In genomic region chr7:98390486-98390885, GRCm38 (mm10) we compare ENCODE assay signal across 25 mouse cellular contexts. TPM values are rescaled to one million over a fixed set of nuclear protein-coding genes. Genes with fewer than 3 reads are reported as not detected.
A peak's percentile ranks its signal among the peaks of the same experiment; 100 is the strongest.
DNase-seq lines count a peak whose midpoint lies in the region; ATAC-seq and TF ChIP-seq lines count a peak whose summit lies in the region.
"Had no signal": no experiment of that assay in that cellular context is flagged by ENCODE, and none has a peak within 500 bp of the region (broad histone marks: within the 10 kb centered on the region; RNA-seq: fewer than 3 reads in every experiment).

No protein-coding gene starts in this region.

- no peak for TF ChIP-seq CTCF in lung, postnatal 0 days (IDR thresholded peaks at IDR 0.05)
- TF ChIP-seq CTCF in intestine, postnatal 0 days (IDR thresholded peaks at IDR 0.05; ENCODE audit: low read depth) = no peak

- no peaks in the 10 kb centered on the region for H3K36me3 ChIP-seq in lung, postnatal 0 days (ENCODE audit: insufficient read depth, low read length)
- H3K36me3 ChIP-seq in intestine, postnatal 0 days (ENCODE audit: control insufficient read depth, insufficient read depth) = no peaks in the 10 kb centered on the region
- H3K36me3 ChIP-seq: heart, embryonic 15.5 days; hindbrain, embryonic 10.5 days; midbrain, embryonic 10.5 days had no signal

- no peak overlapping the region for H3K4me3 ChIP-seq in lung, postnatal 0 days (ENCODE audit: low read depth, low read length)
- H3K4me3 ChIP-seq in intestine, postnatal 0 days (ENCODE audit: low read depth, low read length) = no peak overlapping the region
- H3K4me3 ChIP-seq: forebrain, embryonic 13.5 days; heart, embryonic 15.5 days; hindbrain, embryonic 10.5 days; midbrain, embryonic 10.5 days had no signal

- 56% methylated on average over 2 of the region's 2 CpGs for WGBS in lung, postnatal 0 days
- 74% methylated on average over 2 of the region's 2 CpGs for WGBS in intestine, postnatal 0 days

- DNase-seq in gastrocnemius, adult 18-20 months (ENCODE audit: low spot score) = peak; percentile 62
- no peak for DNase-seq in gastrocnemius, postnatal 10 days
- DNase-seq in lung, postnatal 0 days (ENCODE audit: low spot score) = peak; percentile 13
- DNase-seq in lung, postnatal 14 days = no peak
- DNase-seq in NIH3T3 (ENCODE audit: low read depth) = peak; percentile 87
- DNase-seq in gastrocnemius, postnatal 25 days = peak; percentile 33
- DNase-seq: cerebellum, adult 11-12 months; cerebellum, postnatal 25 days; kidney, adult 11 months; liver; lung, adult 18-20 months; right cerebral cortex, postnatal 25 days; thymus, postnatal 14 days had no signal

- no peaks in the 10 kb centered on the region for H3K9me3 ChIP-seq in lung, postnatal 0 days (ENCODE audit: low read length)
- no peaks in the 10 kb centered on the region for H3K9me3 ChIP-seq in intestine, postnatal 0 days (ENCODE audit: control insufficient read depth)
- H3K9me3 ChIP-seq: forebrain, embryonic 13.5 days; heart, embryonic 15.5 days; hindbrain, embryonic 10.5 days had no signal

- H3K9ac ChIP-seq in lung, postnatal 0 days (replicated peaks; ENCODE audit: low read depth) = no peak overlapping the region
- H3K9ac ChIP-seq in intestine, postnatal 0 days (ENCODE audit: low read depth, low read length) = no peak overlapping the region
- H3K9ac ChIP-seq: forebrain, embryonic 13.5 days; heart, embryonic 15.5 days had no signal

- no peaks in the 10 kb centered on the region for H3K27me3 ChIP-seq in lung, postnatal 0 days (replicated peaks; ENCODE audit: insufficient read depth, low read length)
- H3K27me3 ChIP-seq in intestine, postnatal 0 days (replicated peaks; ENCODE audit: control insufficient read depth, insufficient read depth, low read length) = no peaks in the 10 kb centered on the region
- H3K27me3 ChIP-seq: forebrain, embryonic 13.5 days; heart, embryonic 15.5 days had no signal

- no peak for TF ChIP-seq EP300 in lung, postnatal 0 days (IDR thresholded peaks at IDR 0.05)

- no peak overlapping the region for H3K27ac ChIP-seq in lung, postnatal 0 days (ENCODE audit: low read length)
- H3K27ac ChIP-seq in intestine, postnatal 0 days (ENCODE audit: low read depth, low read length) = no peak overlapping the region
- H3K27ac ChIP-seq: heart, embryonic 15.5 days; hindbrain, embryonic 10.5 days; hindbrain, postnatal 0 days; kidney, postnatal 0 days; macrophage; midbrain, embryonic 10.5 days had no signal

- no peak overlapping the region for H3K4me2 ChIP-seq in lung, postnatal 0 days (replicated peaks; ENCODE audit: low read depth, low read length)
- H3K4me2 ChIP-seq in intestine, postnatal 0 days (replicated peaks; ENCODE audit: low read depth) = no peak overlapping the region
- H3K4me2 ChIP-seq: forebrain, embryonic 13.5 days; heart, embryonic 15.5 days had no signal

- no peak for ATAC-seq in lung, postnatal 0 days
- no peak for ATAC-seq in intestine, postnatal 0 days
- ATAC-seq: activated CD4-positive, CD25-positive, alpha-beta regulatory T cell, adult 4 months had no signal

- H3K4me1 ChIP-seq in lung, postnatal 0 days (ENCODE audit: insufficient read depth, low read depth, low read length) = no peaks in the 10 kb centered on the region
- H3K4me1 ChIP-seq in intestine, postnatal 0 days (replicated peaks; ENCODE audit: control insufficient read depth, insufficient read depth, low read length) = no peaks in the 10 kb centered on the region; the same call in 1 of the 2 replicates
- H3K4me1 ChIP-seq: hindbrain, embryonic 10.5 days; midbrain, embryonic 10.5 days had no signal

RNA-seq across cellular contexts. Expression of gene Tsku, which starts 29.4 kb away (rescaled TPM):
- total RNA-seq in gastrocnemius, adult 18-20 months (2021) = 1 to 10 TPM; 1.1 to 1.7 TPM
- total RNA-seq in gastrocnemius, postnatal 10 days (2021) = 1 to 10 TPM; 4.6 to 8.9 TPM
- 8.6 and 9.1 TPM in 2 replicates for polyA plus RNA-seq in lung, postnatal 0 days (2015; fragmentation: Nextera tagmentation; extraction: Ambion mirVana)
- total RNA-seq in gastrocnemius, postnatal 25 days (2021) = 1 to 10 TPM; 1.3 to 1.6 TPM
- polyA plus RNA-seq in intestine, postnatal 0 days (2015; fragmentation: Nextera tagmentation; extraction: Ambion mirVana) = 3.2 and 3.6 TPM in 2 replicates
- total RNA-seq: granulocyte monocyte progenitor cell, adult 5-6 weeks had no signal
- polyA plus RNA-seq: activated CD4-positive, CD25-positive, alpha-beta regulatory T cell, adult 4 months had no signal

RNA-seq across cellular contexts. Expression of gene Gucy2d, which starts 49.7 kb away (rescaled TPM):
- total RNA-seq in gastrocnemius, adult 18-20 months (2021) = under 1 TPM in 1 of 2 experiments, not detected in 1; 0.19 TPM
- not detected for total RNA-seq in gastrocnemius, postnatal 10 days (2021)
- polyA plus RNA-seq in lung, postnatal 0 days (2015; fragmentation: Nextera tagmentation; extraction: Ambion mirVana) = not detected in 2 replicates
- total RNA-seq in gastrocnemius, postnatal 25 days (2021) = under 1 TPM in 1 of 2 experiments, not detected in 1; 0.15 TPM
- 4.1 and 4.5 TPM in 2 replicates for polyA plus RNA-seq in intestine, postnatal 0 days (2015; fragmentation: Nextera tagmentation; extraction: Ambion mirVana)
- total RNA-seq: granulocyte monocyte progenitor cell, adult 5-6 weeks; hindbrain, postnatal 0 days; layer of hippocampus, postnatal 25 days had no signal
- polyA plus RNA-seq: activated CD4-positive, CD25-positive, alpha-beta regulatory T cell, adult 4 months; forebrain, embryonic 13.5 days; heart, embryonic 15.5 days; hindbrain, embryonic 10.5 days; kidney, postnatal 0 days; macrophage; midbrain, embryonic 10.5 days; midbrain, postnatal 0 days had no signal

Comparison
In these comparisons a context has a peak if more than half of its experiments do, and no peak if none do; other contexts are left out.
1. DNase-seq: peak in gastrocnemius, adult 18-20 months (single experiment), lung, postnatal 0 days (single experiment), NIH3T3 (single experiment) and gastrocnemius, postnatal 25 days (single experiment); none in gastrocnemius, postnatal 10 days (single experiment) and lung, postnatal 14 days (single experiment).